Mouse (Mus musculus): ENCODE data around the gene Olfr312. TPM values are rescaled to one million over a fixed set of nuclear protein-coding genes. Genes with fewer than 3 reads are reported as not detected.

The Olfr312 gene
- total RNA-seq, 2 experiments from 2014 or later = not detected

DNA sequence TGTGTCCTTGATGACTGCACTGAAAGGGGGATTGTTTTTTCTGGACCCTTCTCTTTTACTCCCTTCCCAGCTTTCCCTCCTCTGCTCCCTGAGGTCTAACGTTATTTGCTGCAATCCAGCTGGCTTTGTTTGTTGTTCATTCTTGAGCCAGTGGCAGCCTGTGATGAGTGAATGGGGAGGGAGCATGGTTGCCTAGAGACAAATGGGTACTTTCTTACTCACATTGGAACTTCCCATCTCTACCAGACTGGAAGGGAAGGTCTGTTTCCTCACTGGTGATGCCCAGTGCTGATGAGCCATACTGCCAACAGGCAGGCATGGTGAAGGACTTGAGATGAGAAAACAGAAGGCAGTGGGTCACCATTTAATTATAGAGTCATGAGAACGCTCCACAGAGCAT is 20.7 kb downstream of the Olfr312 start:
- no peak for DNase-seq (ENCODE audit: low spot score in 2 of 2)

DNA sequence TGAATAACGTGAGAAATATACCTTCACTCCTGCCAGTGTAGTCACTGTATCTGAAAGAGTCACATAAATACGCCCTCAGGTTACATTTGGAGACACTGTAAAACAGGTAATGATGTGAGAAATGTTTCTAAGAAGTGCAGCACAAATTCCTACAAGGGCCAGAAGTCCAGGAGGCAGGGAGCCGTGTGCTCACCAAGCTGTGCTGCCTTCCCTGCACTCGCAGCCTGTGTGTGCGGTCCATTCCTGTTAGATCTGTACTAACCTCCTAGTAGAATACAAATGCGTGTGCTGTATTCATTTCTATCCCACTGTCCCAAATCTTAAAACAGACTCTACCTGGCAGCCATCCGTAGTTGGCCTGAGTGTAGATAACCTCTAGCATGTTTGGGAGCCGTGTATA is 31.7 kb downstream of the Olfr312 start:
- DNase-seq (ENCODE audit: low spot score in 2 of 2) = no peak

DNA sequence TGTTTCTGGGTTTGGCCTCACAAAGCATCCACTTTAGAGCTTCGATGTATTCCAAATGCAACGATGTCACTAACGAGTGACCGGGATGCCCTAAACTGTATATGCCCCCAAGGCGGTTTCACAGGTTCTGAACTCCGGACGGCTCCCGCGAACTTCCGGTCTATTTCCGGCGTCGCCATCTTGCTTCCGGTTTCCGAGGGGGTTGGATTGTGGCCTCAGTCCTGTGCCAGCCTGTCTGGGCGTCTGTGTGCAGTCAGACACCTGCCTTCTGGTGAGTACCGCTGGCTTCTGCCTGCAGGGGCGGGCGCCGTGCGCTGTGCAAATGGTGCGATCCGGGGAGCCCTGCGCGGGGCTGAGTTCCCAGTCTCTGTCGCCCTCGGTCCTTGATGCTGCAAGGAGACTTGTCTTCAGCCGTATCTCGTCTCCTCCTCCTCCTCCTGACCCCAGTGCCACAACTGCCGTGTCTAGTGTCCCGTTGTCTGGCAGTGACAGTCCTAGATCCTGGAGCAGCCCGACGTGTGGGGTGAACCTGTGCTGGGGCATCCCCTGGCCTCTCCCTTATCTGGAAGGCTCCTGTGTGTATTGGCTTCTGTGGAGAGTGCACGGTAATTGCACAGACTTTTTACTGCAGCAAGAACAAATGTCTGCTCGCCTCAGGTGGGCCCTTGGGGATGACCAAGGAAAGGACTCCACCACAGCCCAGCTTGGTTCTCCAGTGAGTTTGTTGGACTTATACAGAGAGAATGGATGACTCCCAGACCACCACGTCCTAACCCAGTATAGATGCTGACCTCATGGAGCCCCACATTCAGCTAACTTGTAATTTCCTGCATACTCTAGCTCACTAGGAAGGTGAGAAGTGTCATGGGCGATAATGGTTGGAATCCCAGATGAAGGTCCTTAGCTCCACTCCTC is 38.3 kb downstream of the Olfr312 start, which contains the start of gene 2810021J22Rik:
Gene 2810021J22Rik, plus strand, starts transcription at position 178 of the 915 bp plus-strand sequence.
- peak; percentile 80 to 85 for DNase-seq (ENCODE audit: low spot score in 2 of 2)

DNA sequence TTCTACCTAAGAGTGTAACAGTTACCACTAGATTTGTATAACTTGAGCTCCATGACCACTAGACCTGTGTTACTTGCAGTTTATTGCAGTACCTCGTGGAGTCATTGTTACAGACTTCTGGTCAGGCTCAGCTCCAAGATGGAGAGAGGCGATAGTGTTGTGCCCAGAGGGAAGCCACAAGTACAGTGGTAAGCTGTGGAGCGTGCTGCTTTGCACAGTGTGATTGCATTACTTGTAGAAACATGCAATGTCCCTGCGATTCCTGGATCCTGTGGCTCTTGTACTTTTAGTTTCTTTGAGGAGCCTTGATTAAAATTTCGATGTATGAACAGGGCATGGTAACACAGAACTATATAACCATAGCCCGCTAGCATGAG is 38.9 kb downstream of the Olfr312 start:
- no peak for DNase-seq (ENCODE audit: low spot score in 2 of 2)

DNA sequence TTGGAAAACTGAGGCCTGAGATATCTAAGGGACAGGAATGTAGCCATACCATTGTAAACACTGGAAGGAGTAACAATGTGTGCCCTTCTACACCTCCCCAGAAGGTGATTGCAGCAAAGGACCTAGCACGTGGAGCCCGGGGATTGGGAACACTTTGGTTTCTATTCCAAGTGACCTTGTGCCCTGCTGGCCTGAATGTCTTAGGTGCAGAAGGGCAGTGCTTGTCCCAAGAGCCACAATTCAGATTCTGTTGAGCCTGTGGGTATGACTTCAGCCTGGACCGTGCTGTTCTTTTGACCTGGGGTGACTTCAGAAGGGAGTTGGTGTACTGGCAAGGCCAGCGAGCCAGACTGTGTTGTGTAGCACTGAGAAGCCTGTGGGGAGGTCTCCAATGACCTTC is 41.9 kb downstream of the Olfr312 start:
- no peak for DNase-seq (ENCODE audit: low spot score in 2 of 2)

DNA sequence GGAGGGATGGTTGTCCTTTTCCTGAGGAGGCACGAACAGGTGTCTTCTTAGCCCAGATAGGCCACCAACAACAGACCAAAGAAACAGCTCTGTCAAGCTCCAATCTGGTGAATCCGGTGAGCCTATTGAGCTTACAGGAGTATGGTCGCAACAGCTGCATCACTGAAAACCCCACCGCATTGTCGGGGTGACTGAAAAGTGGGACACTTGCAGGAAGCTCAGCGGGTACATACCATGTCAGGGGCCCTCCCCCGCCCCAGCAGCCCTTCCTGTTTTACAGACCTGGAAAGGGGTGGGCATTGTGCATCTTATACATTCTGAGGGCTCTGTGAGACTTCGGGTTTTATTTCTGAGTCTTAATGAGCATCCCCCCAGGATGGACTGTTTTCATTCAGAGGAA is 54.7 kb downstream of the Olfr312 start:
- DNase-seq (ENCODE audit: low spot score in 2 of 2) = no peak

Other genes with a start within 250 kb of the Olfr312 start
- not detected for gene Olfr324, start 234.1 kb upstream of the Olfr312 start, total RNA-seq (2021)
- gene 2210407C18Rik, start 213.2 kb upstream of the Olfr312 start, total RNA-seq (2021) = not detected
- gene Olfr323, start 198.7 kb upstream of the Olfr312 start, total RNA-seq (2021) = under 1 TPM in 1 of 2 experiments, not detected in 1; 0.15 TPM
- gene Trim58, start 188.8 kb upstream of the Olfr312 start, total RNA-seq (2021) = not detected
- gene Olfr322, start 170.5 kb upstream of the Olfr312 start, total RNA-seq (2021) = not detected
- not detected for gene Olfr320, start 148.1 kb upstream of the Olfr312 start, total RNA-seq (2021)
- not detected for gene Olfr319, start 130.1 kb upstream of the Olfr312 start, total RNA-seq (2021)
- gene Olfr318, start 105.2 kb upstream of the Olfr312 start, total RNA-seq (2021) = under 1 TPM in 1 of 2 experiments, not detected in 1; 0.08 TPM
- gene Olfr317, start 90.0 kb upstream of the Olfr312 start, total RNA-seq (2021) = under 1 TPM in 1 of 2 experiments, not detected in 1; 0.10 TPM
- 1 to 10 TPM; 1.1 to 1.4 TPM for gene Olfr316, start 76.5 kb upstream of the Olfr312 start, total RNA-seq (2021)
- not detected for gene Olfr315, start 56.0 kb upstream of the Olfr312 start, total RNA-seq (2021)
- not detected for gene Olfr314, start 46.3 kb upstream of the Olfr312 start, total RNA-seq (2021)
- 1 to 10 TPM; 8.4 to 8.6 TPM for gene Fam183b, start 27.3 kb upstream of the Olfr312 start, total RNA-seq (2021)
- gene Olfr313, start 14.2 kb upstream of the Olfr312 start, total RNA-seq (2021) = not detected
- gene Olfr311, start 10.0 kb downstream of the Olfr312 start, total RNA-seq (2021) = not detected
- gene Gm12258, start 17.9 kb downstream of the Olfr312 start, total RNA-seq (2021) = 10 to 100 TPM; 16.8 to 17.6 TPM
- gene 2810021J22Rik, start 38.0 kb downstream of the Olfr312 start, total RNA-seq (2021) = 10 to 100 TPM; 12.2 to 13.2 TPM
- 1 to 10 TPM; 9.5 to 9.6 TPM for gene Zfp39, start 75.0 kb downstream of the Olfr312 start, total RNA-seq (2021)
- not detected for gene Btnl10, start 88.7 kb downstream of the Olfr312 start, total RNA-seq (2021)
- gene Rnf187, start 109.7 kb downstream of the Olfr312 start, total RNA-seq (2021) = 100 to 1,000 TPM; 493 to 502 TPM
- gene Hist3h2ba, start 119.7 kb downstream of the Olfr312 start, total RNA-seq (2021) = 10 to 100 TPM; 82.1 to 87.0 TPM
- 10 to 100 TPM; 69.9 to 70.6 TPM for gene Hist3h2a, start 125.4 kb downstream of the Olfr312 start, total RNA-seq (2021)
- 1 to 10 TPM; 4.7 to 5.7 TPM for gene Trim17, start 125.4 kb downstream of the Olfr312 start, total RNA-seq (2021)
- gene Trim11, start 148.9 kb downstream of the Olfr312 start, total RNA-seq (2021) = 10 to 100 TPM; 29.1 to 30.4 TPM

Data from layer of hippocampus, adult 18-20 months (tissue).